Mouse (Mus musculus): ENCODE data around the gene Cd151. TPM values are rescaled to one million over a fixed set of nuclear protein-coding genes. Genes with fewer than 3 reads are reported as not detected.

Cd151 gene
- polyA plus RNA-seq, 1 experiment from 2014 or later: 35.7 TPM

GRCm38 (mm10) chr7:141471236-141471635, 4.0 kb downstream of the Cd151 start:
- Histone ChIP-seq H3K4me3 (ENCODE audit: low read depth, low read length) (no peak overlapping the region), H3K36me3 (ENCODE audit: control insufficient read depth, insufficient read depth, low read length) (peaks cover 30% of the 10 kb centered on the region), H3K9me3 (ENCODE audit: control insufficient read depth, low read length) (no peaks in the 10 kb centered on the region), H3K27ac (replicated peaks; ENCODE audit: low read depth, low read length) (no peak overlapping the region), H3K4me2 (ENCODE audit: low read depth, severe bottlenecking) (no peak overlapping the region), H3K9ac (ENCODE audit: low read length) (no peak overlapping the region), H3K27me3 (ENCODE audit: control insufficient read depth, insufficient read depth, low read length) (no peaks in the 10 kb centered on the region), H3K4me1 (ENCODE audit: control insufficient read depth, insufficient read depth, low read length) (peaks cover 34% of the 10 kb centered on the region)
- ATAC-seq (ENCODE audit: insufficient number of reproducible peaks, low FRiP score, low TSS enrichment, low read depth) (no peak), DNase-seq (ENCODE audit: low spot score) (no peak)
- WGBS: 83% methylated on average over 1 of the region's 1 CpGs

- no peak for DNase-seq (ENCODE audit: low spot score)
- Histone ChIP-seq H3K4me3 (ENCODE audit: low read depth, low read length) (no peak overlapping the region), H3K27me3 (ENCODE audit: control insufficient read depth, insufficient read depth, low read length) (no peaks in the 10 kb centered on the region), H3K9ac (ENCODE audit: low read length) (no peak overlapping the region), H3K4me1 (ENCODE audit: control insufficient read depth, insufficient read depth, low read length) (peaks cover 34% of the 10 kb centered on the region), H3K4me2 (ENCODE audit: low read depth, severe bottlenecking) (no peak overlapping the region), H3K36me3 (ENCODE audit: control insufficient read depth, insufficient read depth, low read length) (peaks cover 30% of the 10 kb centered on the region), H3K9me3 (ENCODE audit: control insufficient read depth, low read length) (no peaks in the 10 kb centered on the region), H3K27ac (replicated peaks; ENCODE audit: low read depth, low read length) (no peak overlapping the region)
- WGBS: 87% methylated on average over 6 of the region's 6 CpGs
- ATAC-seq (ENCODE audit: insufficient number of reproducible peaks, low FRiP score, low TSS enrichment, low read depth): no peak
Measured at GRCm38 (mm10) chr7:141472226-141472625, 5.0 kb downstream of the Cd151 start.

GRCm38 (mm10) chr7:141472763-141473162, 5.6 kb downstream of the Cd151 start:
- H3K36me3 ChIP-seq (ENCODE audit: control insufficient read depth, insufficient read depth, low read length): peaks cover 30% of the 10 kb centered on the region
- WGBS: 89% methylated on average over 6 of the region's 6 CpGs
- H3K4me2 ChIP-seq (ENCODE audit: low read depth, severe bottlenecking): no peak overlapping the region
- no peak overlapping the region for H3K9ac ChIP-seq (ENCODE audit: low read length)
- H3K27me3 ChIP-seq (ENCODE audit: control insufficient read depth, insufficient read depth, low read length): no peaks in the 10 kb centered on the region
- no peak for ATAC-seq (ENCODE audit: insufficient number of reproducible peaks, low FRiP score, low TSS enrichment, low read depth)
- H3K4me3 ChIP-seq (ENCODE audit: low read depth, low read length): no peak overlapping the region
- H3K9me3 ChIP-seq (ENCODE audit: control insufficient read depth, low read length): no peaks in the 10 kb centered on the region
- peaks cover 34% of the 10 kb centered on the region for H3K4me1 ChIP-seq (ENCODE audit: control insufficient read depth, insufficient read depth, low read length)
- no peak overlapping the region for H3K27ac ChIP-seq (replicated peaks; ENCODE audit: low read depth, low read length)
- no peak for DNase-seq (ENCODE audit: low spot score)

- Histone ChIP-seq H3K9me3 (ENCODE audit: control insufficient read depth, low read length) (no peaks in the 10 kb centered on the region), H3K9ac (ENCODE audit: low read length) (peak overlapping the region; percentile 92; the same call in 1 of the 2 replicates), H3K4me1 (ENCODE audit: control insufficient read depth, insufficient read depth, low read length) (peaks cover 21% of the 10 kb centered on the region), H3K36me3 (ENCODE audit: control insufficient read depth, insufficient read depth, low read length) (peaks cover 30% of the 10 kb centered on the region), H3K27ac (replicated peaks; ENCODE audit: low read depth, low read length) (no peak overlapping the region), H3K4me2 (ENCODE audit: low read depth, severe bottlenecking) (peak overlapping the region; percentile 90), H3K27me3 (ENCODE audit: control insufficient read depth, insufficient read depth, low read length) (no peaks in the 10 kb centered on the region), H3K4me3 (ENCODE audit: low read depth, low read length) (peak overlapping the region; percentile 80)
- 12% methylated on average over 5 of the region's 5 CpGs for WGBS
- ATAC-seq (ENCODE audit: insufficient number of reproducible peaks, low FRiP score, low TSS enrichment, low read depth) (no peak), DNase-seq (ENCODE audit: low spot score) (no peak)
Measured at GRCm38 (mm10) chr7:141474160-141474559, 7.0 kb downstream of the Cd151 start.

GRCm38 (mm10) chr7:141475011-141475804, 8.0 kb downstream of the Cd151 start, which contains the start of the genes Polr2l and Tspan4:
Polr2l (minus strand) TSS chr7:141475132.
Tspan4 (plus strand) TSS chr7:141475240.
- Histone ChIP-seq H3K4me2 (ENCODE audit: low read depth, severe bottlenecking) (peak within 1 kb of the TSS; percentile 90), H3K4me3 (ENCODE audit: low read depth, low read length) (peak within 1 kb of the TSS; percentile 80), H3K4me1 (ENCODE audit: control insufficient read depth, insufficient read depth, low read length) (peaks cover 18% of the 10 kb centered on the region), H3K9ac (ENCODE audit: low read length) (peak within 1 kb of the TSS; percentile 92), H3K9me3 (ENCODE audit: control insufficient read depth, low read length) (no peaks in the 10 kb centered on the region), H3K27ac (replicated peaks; ENCODE audit: low read depth, low read length) (peak within 1 kb of the TSS; percentile 68), H3K36me3 (ENCODE audit: control insufficient read depth, insufficient read depth, low read length) (peaks cover 21% of the 10 kb centered on the region), H3K27me3 (ENCODE audit: control insufficient read depth, insufficient read depth, low read length) (no peaks in the 10 kb centered on the region)
- ATAC-seq (ENCODE audit: insufficient number of reproducible peaks, low FRiP score, low TSS enrichment, low read depth): peak; percentile 49
- under 1% methylated on average over 85 of the region's 87 CpGs for WGBS
- peak; percentile 89 for DNase-seq (ENCODE audit: low spot score)

- Histone ChIP-seq H3K9me3 (ENCODE audit: control insufficient read depth, low read length) (no peaks in the 10 kb centered on the region), H3K4me1 (ENCODE audit: control insufficient read depth, insufficient read depth, low read length) (peaks cover 18% of the 10 kb centered on the region), H3K4me2 (ENCODE audit: low read depth, severe bottlenecking) (peak overlapping the region; percentile 90), H3K27me3 (ENCODE audit: control insufficient read depth, insufficient read depth, low read length) (no peaks in the 10 kb centered on the region), H3K27ac (replicated peaks; ENCODE audit: low read depth, low read length) (no peak overlapping the region), H3K4me3 (ENCODE audit: low read depth, low read length) (peak overlapping the region; percentile 80), H3K9ac (ENCODE audit: low read length) (peak overlapping the region; percentile 92), H3K36me3 (ENCODE audit: control insufficient read depth, insufficient read depth, low read length) (peaks cover 17% of the 10 kb centered on the region)
- ATAC-seq (ENCODE audit: insufficient number of reproducible peaks, low FRiP score, low TSS enrichment, low read depth) (no peak), DNase-seq (ENCODE audit: low spot score) (no peak)
- 1% methylated on average over 12 of the region's 12 CpGs for WGBS
Measured at GRCm38 (mm10) chr7:141475805-141476158, 8.6 kb downstream of the Cd151 start.

GRCm38 (mm10) chr7:141476226-141476980, 9.2 kb downstream of the Cd151 start:
- peak overlapping the region; percentile 90 for H3K4me2 ChIP-seq (ENCODE audit: low read depth, severe bottlenecking)
- H3K9me3 ChIP-seq (ENCODE audit: control insufficient read depth, low read length): no peaks in the 10 kb centered on the region
- peak; percentile 42 for ATAC-seq (ENCODE audit: insufficient number of reproducible peaks, low FRiP score, low TSS enrichment, low read depth)
- H3K4me3 ChIP-seq (ENCODE audit: low read depth, low read length): peak overlapping the region; percentile 80
- peak overlapping the region; percentile 92 for H3K9ac ChIP-seq (ENCODE audit: low read length)
- peaks cover 10% of the 10 kb centered on the region for H3K36me3 ChIP-seq (ENCODE audit: control insufficient read depth, insufficient read depth, low read length)
- no peak overlapping the region; the same call in 1 of the 2 replicates for H3K27ac ChIP-seq (replicated peaks; ENCODE audit: low read depth, low read length)
- WGBS: 0% methylated on average over 11 of the region's 17 CpGs
- peak; percentile 75 for DNase-seq (ENCODE audit: low spot score)
- peaks cover 18% of the 10 kb centered on the region for H3K4me1 ChIP-seq (ENCODE audit: control insufficient read depth, insufficient read depth, low read length)
- no peaks in the 10 kb centered on the region for H3K27me3 ChIP-seq (ENCODE audit: control insufficient read depth, insufficient read depth, low read length)

GRCm38 (mm10) chr7:141476981-141477370, 9.8 kb downstream of the Cd151 start:
- WGBS: 18% methylated on average over 7 of the region's 7 CpGs
- Histone ChIP-seq H3K27ac (replicated peaks; ENCODE audit: low read depth, low read length) (no peak overlapping the region), H3K4me3 (ENCODE audit: low read depth, low read length) (peak overlapping the region; percentile 80; the same call in 1 of the 2 replicates), H3K4me2 (ENCODE audit: low read depth, severe bottlenecking) (peak overlapping the region; percentile 90), H3K4me1 (ENCODE audit: control insufficient read depth, insufficient read depth, low read length) (peaks cover 18% of the 10 kb centered on the region), H3K36me3 (ENCODE audit: control insufficient read depth, insufficient read depth, low read length) (peaks cover 8% of the 10 kb centered on the region), H3K27me3 (ENCODE audit: control insufficient read depth, insufficient read depth, low read length) (no peaks in the 10 kb centered on the region), H3K9me3 (ENCODE audit: control insufficient read depth, low read length) (no peaks in the 10 kb centered on the region), H3K9ac (ENCODE audit: low read length) (no peak overlapping the region)
- ATAC-seq (ENCODE audit: insufficient number of reproducible peaks, low FRiP score, low TSS enrichment, low read depth) (0 out of 2 replicates have a peak, but pooled peaks have one; percentile 4), DNase-seq (ENCODE audit: low spot score) (no peak)
